Mouse (Mus musculus): ENCODE measurements at regions not wholly inside any gene's neighbourhood (a gene's known extent, or its start where the extent isn't known, plus 50 kb on each side); places are given as distances from the start of the nearest gene placed in this dataset.

DNA sequence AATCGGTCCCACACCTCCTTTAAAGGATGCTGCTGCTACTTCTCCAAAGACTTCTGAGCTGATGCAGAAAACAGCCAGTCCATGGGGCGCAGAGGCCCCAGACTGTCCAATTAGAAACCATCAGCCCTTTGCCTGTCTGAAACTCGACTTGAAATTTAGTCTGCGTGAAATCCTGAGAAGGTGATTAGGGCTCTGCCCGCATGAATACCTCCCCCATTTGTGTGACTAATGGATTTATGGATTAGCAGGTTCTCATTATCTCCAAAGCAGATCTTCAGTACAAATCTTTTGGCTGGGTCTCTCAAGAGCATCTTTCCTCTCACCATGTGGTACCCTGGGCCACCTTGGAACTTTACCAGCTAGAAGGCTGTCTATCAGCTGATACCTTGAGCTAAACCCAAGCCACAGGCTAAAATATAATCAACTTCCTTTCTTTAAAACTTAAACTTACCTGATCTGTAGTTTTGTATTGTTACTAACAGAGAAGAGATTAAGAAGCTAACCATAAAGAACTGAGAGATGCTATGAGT, 72.1 kb upstream of the Shb start:
- H3K27me3 ChIP-seq (ENCODE audit: control insufficient read depth in 1 of 2, insufficient read depth in 2 of 2, low read length in 2 of 2): peaks cover 5 to 11% of the 10 kb centered on the region in 2 experiments
- H3K4me1 ChIP-seq (ENCODE audit: control insufficient read depth in 1 of 2, insufficient read depth in 2 of 2, low read length in 2 of 2): no peaks in the 10 kb centered on the region
- no peaks in the 10 kb centered on the region for H3K79me2 ChIP-seq (ENCODE audit: control insufficient read depth, insufficient read depth, low read length, poor library complexity)
- TF ChIP-seq POLR2AphosphoS5 (IDR thresholded peaks at IDR 0.05; ENCODE audit: borderline replicate concordance, low read depth, low read length): no peak
- TF ChIP-seq NRF1 (IDR thresholded peaks at IDR 0.05; ENCODE audit: insufficient read depth, low read depth, low read length, poor library complexity, severe bottlenecking): no peak
- TF ChIP-seq MYB (IDR thresholded peaks at IDR 0.05; ENCODE audit: low read depth, low read length): no peak
- TF ChIP-seq RCOR1 (IDR thresholded peaks at IDR 0.05; ENCODE audit: low read depth, low read length): no peak
- TF ChIP-seq BHLHE40 (IDR thresholded peaks at IDR 0.05; ENCODE audit: borderline replicate concordance, low read depth, low read length): no peak
- TF ChIP-seq ELF1 (IDR thresholded peaks at IDR 0.05; ENCODE audit: low read depth, low read length): no peak
- no peak for TF ChIP-seq RAD21 (IDR thresholded peaks at IDR 0.05; ENCODE audit: low read depth, low read length)
- H3K27ac ChIP-seq (ENCODE audit: control insufficient read depth, low read depth, low read length): no peak overlapping the region
- no peak for DNase-seq (ENCODE audit: low read depth, low spot score)
- no peaks in the 10 kb centered on the region for H3K36me3 ChIP-seq (ENCODE audit: control insufficient read depth in 1 of 2, insufficient read depth in 2 of 2, low read length in 2 of 2)
- H3K4me3 ChIP-seq (ENCODE audit: control insufficient read depth in 1 of 2, insufficient read depth in 1 of 2, low read depth in 2 of 2, low read length in 2 of 2): no peak overlapping the region
- H3K9ac ChIP-seq (ENCODE audit: control insufficient read depth, low read depth, low read length, poor library complexity, severe bottlenecking): no peak overlapping the region
- H3K9me3 ChIP-seq (replicated peaks; ENCODE audit: insufficient read depth, low read length): no peaks in the 10 kb centered on the region

DNA sequence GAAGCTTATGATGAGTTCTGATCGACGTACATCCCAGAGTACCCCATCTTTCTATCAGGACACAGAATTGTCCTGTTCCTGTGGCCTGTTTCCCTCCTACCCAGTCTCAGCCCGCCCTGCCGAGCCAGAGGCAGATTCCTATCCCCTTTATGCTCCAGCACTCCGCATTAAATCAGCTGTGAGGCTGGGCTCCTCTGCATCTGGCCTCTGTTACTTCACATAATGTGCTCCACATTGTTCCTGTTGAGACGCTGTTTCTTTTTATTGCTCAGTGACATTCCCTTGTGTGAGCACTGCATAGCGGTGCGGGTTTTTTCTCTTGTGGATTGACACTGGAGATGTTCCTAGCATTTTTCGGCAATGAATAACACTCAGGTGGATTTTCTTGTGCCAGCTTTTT, 68.2 kb upstream of the Shb start:
- Histone ChIP-seq H3K27me3 (ENCODE audit: control insufficient read depth in 1 of 2, insufficient read depth in 2 of 2, low read length in 2 of 2) (peaks cover 9 to 17% of the 10 kb centered on the region in 2 experiments), H3K9me3 (replicated peaks; ENCODE audit: insufficient read depth, low read length) (no peaks in the 10 kb centered on the region), H3K9ac (ENCODE audit: control insufficient read depth, low read depth, low read length, poor library complexity, severe bottlenecking) (no peak overlapping the region), H3K27ac (ENCODE audit: control insufficient read depth, low read depth, low read length) (no peak overlapping the region), H3K79me2 (ENCODE audit: control insufficient read depth, insufficient read depth, low read length, poor library complexity) (no peaks in the 10 kb centered on the region), H3K4me3 (ENCODE audit: control insufficient read depth in 1 of 2, insufficient read depth in 1 of 2, low read depth in 2 of 2, low read length in 2 of 2) (no peak overlapping the region), H3K36me3 (ENCODE audit: control insufficient read depth in 1 of 2, insufficient read depth in 2 of 2, low read length in 2 of 2) (no peaks in the 10 kb centered on the region), H3K4me1 (ENCODE audit: control insufficient read depth in 1 of 2, insufficient read depth in 2 of 2, low read length in 2 of 2) (no peaks in the 10 kb centered on the region)
- DNase-seq (ENCODE audit: low read depth, low spot score): no peak
- TF ChIP-seq TAL1 (IDR thresholded peaks at IDR 0.05; ENCODE audit: low read length): no peak
- no peak for TF ChIP-seq MEF2A (IDR thresholded peaks at IDR 0.05; ENCODE audit: extremely low read depth, insufficient replicate concordance, low read depth, low read length, poor library complexity, severe bottlenecking)
- TF ChIP-seq EP300 (IDR thresholded peaks at IDR 0.05; ENCODE audit: low read depth in 1 of 2, low read length in 2 of 2): no peak
- no peak for TF ChIP-seq POLR2AphosphoS2 (IDR thresholded peaks at IDR 0.05; ENCODE audit: low read length)

DNA sequence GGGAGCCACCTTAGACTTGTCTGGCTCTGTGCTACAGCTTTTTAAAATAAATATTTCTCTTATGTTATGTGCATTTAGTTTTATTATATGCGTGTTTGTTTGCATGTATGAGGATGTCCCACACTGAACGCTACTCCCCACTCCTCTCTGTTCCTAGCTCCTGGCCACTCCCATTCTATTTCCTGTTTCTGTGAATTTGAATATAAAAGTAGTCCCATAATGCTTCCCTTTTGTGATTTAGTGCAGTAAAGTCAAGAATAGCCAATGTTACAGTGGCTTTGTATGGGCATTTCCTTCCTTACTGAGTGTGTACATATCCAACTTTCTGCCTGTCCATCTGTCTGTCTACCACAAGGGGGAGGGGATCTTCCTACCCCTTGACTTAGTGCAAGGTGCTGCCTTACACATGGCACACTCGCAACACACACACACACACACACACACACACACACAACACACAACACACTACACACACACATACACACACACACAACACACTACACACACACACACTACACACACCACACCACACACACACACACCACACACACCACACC, 61.2 kb upstream of the Shb start:
- Histone ChIP-seq H3K27me3 (ENCODE audit: control insufficient read depth in 1 of 2, insufficient read depth in 2 of 2, low read length in 2 of 2) (peaks cover 4 to 6% of the 10 kb centered on the region in 2 experiments), H3K9me3 (replicated peaks; ENCODE audit: insufficient read depth, low read length) (no peaks in the 10 kb centered on the region), H3K4me1 (ENCODE audit: control insufficient read depth in 1 of 2, insufficient read depth in 2 of 2, low read length in 2 of 2) (no peaks in the 10 kb centered on the region), H3K27ac (ENCODE audit: control insufficient read depth, low read depth, low read length) (no peak overlapping the region), H3K79me2 (ENCODE audit: control insufficient read depth, insufficient read depth, low read length, poor library complexity) (no peaks in the 10 kb centered on the region), H3K36me3 (ENCODE audit: control insufficient read depth in 1 of 2, insufficient read depth in 2 of 2, low read length in 2 of 2) (no peaks in the 10 kb centered on the region), H3K4me3 (ENCODE audit: control insufficient read depth in 1 of 2, insufficient read depth in 1 of 2, low read depth in 2 of 2, low read length in 2 of 2) (no peak overlapping the region), H3K9ac (ENCODE audit: control insufficient read depth, low read depth, low read length, poor library complexity, severe bottlenecking) (no peak overlapping the region)
- no peak for TF ChIP-seq SIN3A (IDR thresholded peaks at IDR 0.05; ENCODE audit: low read length)
- TF ChIP-seq MAFK (IDR thresholded peaks at IDR 0.05; ENCODE audit: borderline replicate concordance, low read depth, low read length): no peak
- no peak for TF ChIP-seq TCF12 (IDR thresholded peaks at IDR 0.05; ENCODE audit: low read depth, low read length)
- no peak for TF ChIP-seq MEF2A (IDR thresholded peaks at IDR 0.05; ENCODE audit: extremely low read depth, insufficient replicate concordance, low read depth, low read length, poor library complexity, severe bottlenecking)
- TF ChIP-seq CHD2 (IDR thresholded peaks at IDR 0.05; ENCODE audit: low read length): no peak
- TF ChIP-seq ZMIZ1 (IDR thresholded peaks at IDR 0.05; ENCODE audit: low read depth, low read length): no peak
- no peak for TF ChIP-seq UBTF (IDR thresholded peaks at IDR 0.05; ENCODE audit: borderline replicate concordance, insufficient read depth, low read depth, low read length)
- TF ChIP-seq JUND (IDR thresholded peaks at IDR 0.05; ENCODE audit: low read depth, low read length): no peak
- TF ChIP-seq GATA1 (IDR thresholded peaks at IDR 0.05; ENCODE audit: low read depth, low read length): no peak
- no peak for TF ChIP-seq POLR2AphosphoS2 (IDR thresholded peaks at IDR 0.05; ENCODE audit: low read length)
- no peak for TF ChIP-seq CHD1 (IDR thresholded peaks at IDR 0.05; ENCODE audit: low read depth, low read length)
- TF ChIP-seq GABPA (IDR thresholded peaks at IDR 0.05; ENCODE audit: low read depth, low read length): no peak
- TF ChIP-seq POLR2A (IDR thresholded peaks at IDR 0.05; ENCODE audit: control insufficient read depth in 1 of 2, insufficient read depth in 1 of 2, low read depth in 1 of 2, low read length in 2 of 2, poor library complexity in 1 of 2): no peak
- no peak for TF ChIP-seq RCOR1 (IDR thresholded peaks at IDR 0.05; ENCODE audit: low read depth, low read length)
- TF ChIP-seq NRF1 (IDR thresholded peaks at IDR 0.05; ENCODE audit: insufficient read depth, low read depth, low read length, poor library complexity, severe bottlenecking): no peak
- no peak for TF ChIP-seq ZC3H11A (IDR thresholded peaks at IDR 0.05; ENCODE audit: low read depth, low read length)
- peak; percentile 4 for DNase-seq (ENCODE audit: low read depth, low spot score)
